Comparison of ENCODE assay signal across 35 mouse cellular contexts in the genomic region with DNA sequence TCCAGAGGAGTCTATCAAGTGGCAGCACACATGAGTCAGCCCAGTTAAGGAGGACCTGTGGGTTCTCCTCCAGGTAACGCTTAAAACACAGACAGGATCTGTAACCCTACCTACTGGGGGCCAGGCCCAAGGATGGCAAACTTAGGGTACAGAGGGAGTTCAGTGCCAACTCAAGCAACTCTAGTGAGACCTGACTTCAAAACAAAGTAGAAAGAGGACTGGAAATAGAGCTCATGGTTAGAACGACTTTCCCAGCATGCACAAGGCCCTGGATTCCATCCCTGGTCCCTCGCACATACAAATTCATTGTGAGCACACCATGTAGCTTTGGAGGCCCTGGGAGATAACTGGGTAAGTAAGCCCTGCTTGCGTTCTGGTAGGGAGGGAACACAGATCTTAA. TPM values are rescaled to one million over a fixed set of nuclear protein-coding genes. Genes with fewer than 3 reads are reported as not detected.
"Had no signal": no experiment of that assay in that cellular context is flagged by ENCODE, and none has a peak within 500 bp of the region (broad histone marks: within the 10 kb centered on the region; RNA-seq: fewer than 3 reads in every experiment).

No protein-coding gene starts in this region.

- H3K36me3 ChIP-seq: heart, embryonic 10.5 days; heart, embryonic 12.5 days; heart, embryonic 13.5 days; heart, embryonic 15.5 days; hindbrain, embryonic 10.5 days; hindbrain, embryonic 12.5 days; hindbrain, embryonic 13.5 days; hindbrain, embryonic 15.5 days; intestine, embryonic 15.5 days; kidney, embryonic 15.5 days had no signal

- H3K4me2 ChIP-seq: heart, embryonic 12.5 days; heart, embryonic 13.5 days; heart, embryonic 15.5 days; hindbrain, embryonic 12.5 days; hindbrain, embryonic 13.5 days; hindbrain, embryonic 14.5 days; hindbrain, embryonic 15.5 days; intestine, embryonic 15.5 days; kidney, embryonic 15.5 days had no signal

- H3K27me3 ChIP-seq: heart, embryonic 15.5 days; hindbrain, embryonic 15.5 days had no signal

- DNase-seq: heart, postnatal 10 days; heart, postnatal 14 days; heart, postnatal 36 days; heart, postnatal 4 days; kidney, adult 11 months; kidney, adult 18-20 months; kidney, adult 2 months; kidney, adult 8-10 months; kidney, adult 9 months; kidney, postnatal 10 days; kidney, postnatal 14 days; kidney, postnatal 25 days; kidney, postnatal 36 days; kidney, postnatal 4 days; layer of hippocampus, adult 9-11 months; layer of hippocampus, postnatal 36 days had no signal

- H3K4me3 ChIP-seq: heart, embryonic 10.5 days; heart, embryonic 12.5 days; heart, embryonic 13.5 days; heart, embryonic 15.5 days; hindbrain, embryonic 10.5 days; hindbrain, embryonic 12.5 days; hindbrain, embryonic 13.5 days; hindbrain, embryonic 15.5 days; intestine, embryonic 15.5 days; kidney, embryonic 15.5 days; layer of hippocampus, adult 2 months had no signal

- ATAC-seq: hindbrain, embryonic 16.5 days; hindbrain, postnatal 0 days; inflammation-experienced regulatory T-cells, adult 6 months; intestine, embryonic 15.5 days; intestine, embryonic 16.5 days; intestine, postnatal 0 days had no signal

- H3K9me3 ChIP-seq: heart, embryonic 10.5 days; heart, embryonic 12.5 days; heart, embryonic 13.5 days; heart, embryonic 15.5 days; hindbrain, embryonic 10.5 days; hindbrain, embryonic 12.5 days; hindbrain, embryonic 13.5 days; hindbrain, embryonic 15.5 days; intestine, embryonic 15.5 days; kidney, embryonic 15.5 days had no signal

- H3K27ac ChIP-seq: heart, embryonic 10.5 days; heart, embryonic 13.5 days; heart, embryonic 15.5 days; hindbrain, embryonic 10.5 days; hindbrain, embryonic 12.5 days; hindbrain, embryonic 13.5 days; hindbrain, embryonic 14.5 days; hindbrain, embryonic 15.5 days; hindbrain, postnatal 0 days; intestine, embryonic 15.5 days; kidney, embryonic 15.5 days; kidney, postnatal 0 days; layer of hippocampus, adult 2 months had no signal

- H3K9ac ChIP-seq: heart, embryonic 12.5 days; heart, embryonic 13.5 days; heart, embryonic 15.5 days; hindbrain, embryonic 12.5 days; hindbrain, embryonic 13.5 days; hindbrain, embryonic 14.5 days; hindbrain, embryonic 15.5 days; intestine, embryonic 15.5 days; kidney, embryonic 15.5 days had no signal

RNA-seq across cellular contexts. Expression of a gene that starts 43.4 kb away (rescaled TPM):
- polyA plus RNA-seq: large intestine, adult 2 months had no signal
